Mouse (Mus musculus) embryonic facial prominence, embryonic 15.5 days (tissue): ENCODE data around the gene Il1rapl1. TPM values are rescaled to one million over a fixed set of nuclear protein-coding genes. Genes with fewer than 3 reads are reported as not detected.
A peak's percentile ranks its signal among the peaks of the same experiment; 100 is the strongest.

ENCODE experiments used
- ATAC-seq: fragments of 200-750 bp; cut with Nextera tagmentation; 2 replicates; pipeline ENCODE4 v1.8.0; 2017; ENCODE audit warnings: low read depth, moderate TSS enrichment; ENCODE audit not compliant: insufficient number of reproducible peaks, low FRiP score, low TSS enrichment
- H3K27ac ChIP-seq: fragments of 300-500 bp; sonication (generic); replicated peaks from 2 replicates; pipeline ENCODE4 v1.5.1; 2015; ENCODE audit warnings: mild to moderate bottlenecking, inconsistent platforms
- H3K27me3 ChIP-seq: fragments of 300-500 bp; sonication (generic); 2 replicates; pipeline ENCODE4 v1.6.1; 2015; ENCODE audit warnings: inconsistent platforms
- H3K36me3 ChIP-seq: fragments of 300-500 bp; sonication (generic); 2 replicates; pipeline ENCODE4 v1.6.1; 2015; ENCODE audit warnings: mild to moderate bottlenecking, inconsistent platforms
- H3K4me1 ChIP-seq: fragments of 300-500 bp; sonication (generic); 2 replicates; pipeline ENCODE4 v1.6.1; 2015; ENCODE audit warnings: inconsistent platforms
- H3K4me2 ChIP-seq: fragments of 300-500 bp; sonication (generic); replicated peaks from 2 replicates; pipeline ENCODE4 v1.6.1; 2015; ENCODE audit warnings: mild to moderate bottlenecking, inconsistent platforms
- H3K4me3 ChIP-seq: fragments of 300-500 bp; sonication (generic); replicated peaks from 2 replicates; pipeline ENCODE4 v1.5.1; 2015; ENCODE audit warnings: mild to moderate bottlenecking, inconsistent platforms
- H3K9ac ChIP-seq: fragments of 300-500 bp; sonication (generic); 2 replicates; pipeline ENCODE4 v1.6.1; 2015; ENCODE audit warnings: inconsistent platforms
- H3K9me3 ChIP-seq: fragments of 300-500 bp; sonication (generic); replicated peaks from 2 replicates; pipeline ENCODE4 v1.6.1; 2016; ENCODE audit warnings: inconsistent platforms
- WGBS: fragments of 180-500 bp; shearing (Covaris S2); methylation state at CpG from one replicate; pipeline ENCODE4 v1.1.7; 2015; 5-methylcytosine and 5-hydroxymethylcytosine counted together
- polyA plus RNA-seq: library from polyadenylated mRNA; unstranded; fragments of >200 nt; fragmentation: Nextera tagmentation; extraction: Ambion mirVana; gene quantifications from 2 replicates; pipeline ENCODE4 v1.2.1, GENCODE M21; 2015

The Il1rapl1 gene
- 0.34 and 0.68 TPM in 2 replicates for polyA plus RNA-seq

GRCm38 (mm10) chrX:88115609-88116073 is at the start of gene Il1rapl1:
Il1rapl1 (minus strand) TSS chrX:88115645.
- Histone ChIP-seq H3K36me3 (no peaks in the 10 kb centered on the region), H3K9me3 (no peaks in the 10 kb centered on the region), H3K4me1 (no peaks in the 10 kb centered on the region), H3K27me3 (no peaks in the 10 kb centered on the region), H3K9ac (no peak within 1 kb of the TSS), H3K4me3 (peak within 1 kb of the TSS; percentile 44), H3K4me2 (peak within 1 kb of the TSS; percentile 44), H3K27ac (no peak within 1 kb of the TSS)
- ATAC-seq = no peak
- WGBS = 17% methylated on average over 12 of the region's 12 CpGs

- WGBS = 34% methylated on average over 2 of the region's 2 CpGs
- Histone ChIP-seq H3K27ac (no peak overlapping the region), H3K4me3 (no peak overlapping the region), H3K4me1 (no peaks in the 10 kb centered on the region), H3K9me3 (no peaks in the 10 kb centered on the region), H3K27me3 (no peaks in the 10 kb centered on the region), H3K36me3 (no peaks in the 10 kb centered on the region), H3K9ac (no peak overlapping the region), H3K4me2 (no peak overlapping the region)
- ATAC-seq = no peak
Measured at GRCm38 (mm10) chrX:88158037-88158436, 42.6 kb upstream of the Il1rapl1 start.

- H3K4me2 ChIP-seq = no peak overlapping the region
- no peaks in the 10 kb centered on the region for H3K36me3 ChIP-seq
- H3K27me3 ChIP-seq = no peaks in the 10 kb centered on the region
- no peaks in the 10 kb centered on the region for H3K4me1 ChIP-seq
- no peak overlapping the region for H3K4me3 ChIP-seq
- WGBS = 38% methylated on average over 3 of the region's 3 CpGs
- no peak for ATAC-seq
- H3K27ac ChIP-seq = no peak overlapping the region
- no peaks in the 10 kb centered on the region for H3K9me3 ChIP-seq
- H3K9ac ChIP-seq = no peak overlapping the region
Measured at GRCm38 (mm10) chrX:88125612-88126011, 10.2 kb upstream of the Il1rapl1 start.

DNA sequence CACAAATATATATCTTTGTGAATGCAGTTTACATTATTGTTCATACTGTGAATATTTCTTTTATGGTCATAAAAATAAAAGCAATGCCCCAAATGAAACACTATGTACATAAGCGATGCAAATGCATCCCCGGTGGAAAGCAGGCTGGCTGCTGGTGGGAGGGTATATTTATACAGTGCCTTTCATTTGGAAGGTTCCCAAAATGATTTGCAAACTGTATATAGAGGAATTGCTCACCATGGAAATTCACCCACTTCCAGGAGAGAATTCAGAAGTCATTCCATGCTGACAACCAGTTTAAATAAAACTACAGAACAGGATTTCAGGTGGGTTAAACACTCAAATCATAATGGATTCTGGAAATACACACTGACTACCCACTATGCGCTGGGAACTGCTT is 4.6 kb upstream of the Il1rapl1 start:
- no peak overlapping the region for H3K9ac ChIP-seq
- H3K27ac ChIP-seq = no peak overlapping the region
- H3K36me3 ChIP-seq = no peaks in the 10 kb centered on the region
- no peaks in the 10 kb centered on the region for H3K4me1 ChIP-seq
- no peak for ATAC-seq
- no peak overlapping the region for H3K4me2 ChIP-seq
- H3K4me3 ChIP-seq = no peak overlapping the region
- WGBS = 64% methylated on average over 3 of the region's 3 CpGs
- H3K9me3 ChIP-seq = no peaks in the 10 kb centered on the region
- no peaks in the 10 kb centered on the region for H3K27me3 ChIP-seq

DNA sequence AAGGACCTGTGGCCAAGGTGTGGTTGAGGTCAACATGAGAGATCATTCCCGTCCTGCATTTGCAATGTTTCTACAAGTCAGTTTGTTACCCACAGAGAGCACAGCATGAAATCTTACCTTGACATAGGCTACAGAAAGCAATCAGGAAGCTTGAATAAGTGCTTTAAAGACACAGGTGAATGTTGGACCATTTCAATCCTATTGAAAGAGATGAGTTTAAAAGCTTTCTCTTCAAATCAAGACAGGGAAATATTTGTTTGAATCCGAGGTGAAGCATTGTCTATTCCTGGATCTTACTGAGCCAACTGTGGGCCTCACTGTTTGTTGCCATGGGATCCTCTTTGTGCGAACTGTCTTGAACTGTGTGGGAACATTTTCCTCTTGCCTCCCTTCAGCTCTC is 2.4 kb upstream of the Il1rapl1 start:
- Histone ChIP-seq H3K4me3 (no peak overlapping the region), H3K9me3 (no peaks in the 10 kb centered on the region), H3K27ac (no peak overlapping the region), H3K9ac (no peak overlapping the region), H3K36me3 (no peaks in the 10 kb centered on the region), H3K4me1 (no peaks in the 10 kb centered on the region), H3K4me2 (no peak overlapping the region), H3K27me3 (no peaks in the 10 kb centered on the region)
- no peak for ATAC-seq
- 54% methylated on average over 3 of the region's 3 CpGs for WGBS

DNA sequence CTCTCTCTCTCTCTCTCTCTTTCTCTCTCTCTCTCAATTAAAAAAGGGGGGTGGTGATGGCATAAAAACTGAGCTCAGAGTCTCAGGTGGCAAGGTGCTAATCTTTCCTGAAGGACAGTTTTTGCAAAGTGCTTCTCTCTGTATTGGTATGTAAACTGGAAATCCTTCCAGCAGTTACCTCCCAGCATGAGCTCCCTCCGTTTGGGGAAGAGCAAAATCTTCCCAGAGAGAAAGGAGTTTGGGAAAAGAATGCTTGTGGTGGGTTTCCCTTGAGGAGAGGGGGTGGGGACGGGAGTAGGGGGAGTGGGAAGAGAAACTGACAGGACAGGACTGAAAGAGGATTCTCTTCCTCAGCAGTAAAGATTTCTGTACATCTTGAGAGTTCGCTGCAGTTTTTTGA is 881 bp upstream of the Il1rapl1 start:
- Histone ChIP-seq H3K36me3 (no peaks in the 10 kb centered on the region), H3K9ac (no peak overlapping the region), H3K27me3 (no peaks in the 10 kb centered on the region), H3K4me1 (no peaks in the 10 kb centered on the region), H3K4me2 (peak overlapping the region; percentile 44), H3K4me3 (peak overlapping the region; percentile 44), H3K27ac (no peak overlapping the region), H3K9me3 (no peaks in the 10 kb centered on the region)
- ATAC-seq = no peak
- WGBS = 10% methylated on average over 3 of the region's 3 CpGs

DNA sequence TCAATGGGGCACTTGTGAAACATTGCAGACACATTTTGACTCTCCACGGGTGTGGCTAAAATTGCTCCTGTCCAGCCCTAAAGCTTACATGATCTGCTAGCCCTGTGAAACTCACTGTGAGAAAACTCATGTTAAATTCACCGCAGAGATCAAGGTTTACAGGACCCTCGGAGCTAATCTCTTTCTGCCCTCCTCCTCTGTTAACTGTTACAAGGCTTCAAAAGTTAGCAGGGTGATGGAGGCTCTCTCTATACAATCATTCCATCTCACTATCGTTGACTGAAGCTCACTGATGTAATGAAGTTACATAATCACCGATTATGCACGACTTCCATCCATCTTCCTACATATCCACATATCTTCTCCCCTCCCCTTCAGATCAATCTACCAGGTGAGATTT is 1.9 kb downstream of the Il1rapl1 start:
- no peak for ATAC-seq
- H3K4me3 ChIP-seq = no peak overlapping the region
- no peaks in the 10 kb centered on the region for H3K9me3 ChIP-seq
- no peak overlapping the region for H3K9ac ChIP-seq
- WGBS = 61% methylated on average over 6 of the region's 6 CpGs
- H3K4me2 ChIP-seq = no peak overlapping the region
- no peaks in the 10 kb centered on the region for H3K36me3 ChIP-seq
- no peak overlapping the region for H3K27ac ChIP-seq
- no peaks in the 10 kb centered on the region for H3K4me1 ChIP-seq
- no peaks in the 10 kb centered on the region for H3K27me3 ChIP-seq

GRCm38 (mm10) chrX:88112254-88112653 is 3.2 kb downstream of the Il1rapl1 start:
- no peaks in the 10 kb centered on the region for H3K9me3 ChIP-seq
- no peak overlapping the region for H3K27ac ChIP-seq
- 23% methylated on average over 2 of the region's 2 CpGs for WGBS
- no peak overlapping the region for H3K9ac ChIP-seq
- H3K4me1 ChIP-seq = no peaks in the 10 kb centered on the region
- no peak overlapping the region for H3K4me2 ChIP-seq
- no peak for ATAC-seq
- H3K36me3 ChIP-seq = no peaks in the 10 kb centered on the region
- no peak overlapping the region for H3K4me3 ChIP-seq
- H3K27me3 ChIP-seq = no peaks in the 10 kb centered on the region

DNA sequence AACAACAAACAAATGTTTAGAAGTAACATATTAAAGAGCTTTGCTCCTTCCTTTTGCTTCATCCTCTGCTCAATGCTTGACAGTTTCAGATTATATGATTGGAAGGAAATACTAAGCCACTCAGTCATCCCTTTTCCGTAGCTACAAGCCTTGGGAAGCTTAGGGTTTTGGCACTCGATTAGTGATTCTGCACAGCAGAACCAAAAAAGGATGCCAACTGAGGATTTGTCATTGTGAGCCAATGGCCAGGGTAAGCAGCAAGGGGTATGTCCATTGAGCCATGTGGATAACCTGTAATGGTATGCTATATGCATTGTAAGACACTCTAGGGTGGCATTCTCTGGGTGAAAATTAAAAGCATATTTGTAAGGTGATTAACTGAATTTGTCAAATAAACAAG is 5.7 kb downstream of the Il1rapl1 start:
- Histone ChIP-seq H3K4me3 (no peak overlapping the region), H3K36me3 (no peaks in the 10 kb centered on the region), H3K4me1 (no peaks in the 10 kb centered on the region), H3K27me3 (no peaks in the 10 kb centered on the region), H3K9me3 (no peaks in the 10 kb centered on the region), H3K9ac (no peak overlapping the region), H3K4me2 (no peak overlapping the region), H3K27ac (no peak overlapping the region)
- 76% methylated on average over 2 of the region's 2 CpGs for WGBS
- no peak for ATAC-seq

DNA sequence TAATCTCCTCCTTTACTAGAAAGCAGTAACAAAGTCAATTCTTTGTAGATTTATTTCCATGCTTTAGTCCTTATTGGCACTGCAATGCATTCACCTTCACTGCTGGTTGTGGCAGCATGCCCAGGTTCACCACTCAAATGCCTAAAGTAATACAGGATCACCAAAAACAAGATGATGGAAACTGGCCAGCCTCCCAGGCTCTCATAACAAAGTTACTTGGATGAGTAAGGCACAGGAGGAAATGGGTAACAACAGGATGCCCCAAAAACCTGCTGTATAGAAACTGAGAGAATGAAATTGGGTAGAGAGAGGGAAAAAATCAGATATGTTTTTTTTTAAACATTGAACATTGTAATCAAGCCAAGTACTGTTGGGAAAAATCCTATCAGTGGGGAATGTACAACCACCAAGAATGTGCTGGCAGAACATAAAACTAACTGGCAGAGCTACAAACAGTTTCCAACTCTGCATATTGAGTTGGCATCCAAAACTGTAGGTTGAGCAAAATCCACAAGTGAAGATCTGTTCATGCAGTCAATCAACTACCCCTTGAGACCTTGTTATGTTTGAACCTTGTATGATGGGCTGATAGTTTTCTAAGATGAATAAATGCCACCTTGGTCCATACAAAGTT is 21.4 kb downstream of the Il1rapl1 start:
- H3K4me3 ChIP-seq = no peak overlapping the region
- H3K27me3 ChIP-seq = no peaks in the 10 kb centered on the region
- no peaks in the 10 kb centered on the region for H3K4me1 ChIP-seq
- no peak overlapping the region for H3K4me2 ChIP-seq
- ATAC-seq = no peak
- H3K27ac ChIP-seq = no peak overlapping the region
- no peaks in the 10 kb centered on the region for H3K36me3 ChIP-seq
- H3K9me3 ChIP-seq = no peaks in the 10 kb centered on the region
- H3K9ac ChIP-seq = no peak overlapping the region

DNA sequence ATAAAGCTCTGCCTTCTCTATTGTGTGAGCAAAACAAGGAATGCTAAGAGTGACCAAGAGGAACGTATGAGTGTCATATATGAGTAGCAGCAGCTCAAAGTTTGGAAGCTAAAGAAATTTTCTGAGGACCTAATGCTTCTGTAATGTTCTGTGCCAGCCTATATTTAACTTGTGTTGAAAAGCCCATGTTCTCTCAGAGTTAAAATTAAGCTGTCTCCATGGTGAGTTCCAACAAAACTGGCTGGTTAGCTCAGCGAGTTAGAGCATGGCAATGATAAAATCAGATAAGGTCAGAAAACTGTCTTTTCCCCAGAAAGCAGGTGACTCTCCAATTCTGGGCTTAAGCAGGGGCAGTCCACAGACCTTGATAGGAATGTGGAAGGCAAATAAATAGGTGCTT is 25.6 kb downstream of the Il1rapl1 start:
- H3K27me3 ChIP-seq = no peaks in the 10 kb centered on the region
- H3K4me3 ChIP-seq = no peak overlapping the region
- H3K27ac ChIP-seq = no peak overlapping the region
- no peaks in the 10 kb centered on the region for H3K36me3 ChIP-seq
- WGBS = 65% methylated on average over 2 of the region's 2 CpGs
- H3K9me3 ChIP-seq = no peaks in the 10 kb centered on the region
- no peak overlapping the region for H3K4me2 ChIP-seq
- H3K9ac ChIP-seq = no peak overlapping the region
- H3K4me1 ChIP-seq = no peaks in the 10 kb centered on the region
- ATAC-seq = no peak

GRCm38 (mm10) chrX:88072741-88073419 is 42.6 kb downstream of the Il1rapl1 start:
- H3K27me3 ChIP-seq = no peaks in the 10 kb centered on the region
- H3K9me3 ChIP-seq = no peaks in the 10 kb centered on the region
- H3K9ac ChIP-seq = no peak overlapping the region
- H3K4me2 ChIP-seq = no peak overlapping the region
- H3K36me3 ChIP-seq = no peaks in the 10 kb centered on the region
- no peak overlapping the region for H3K27ac ChIP-seq
- H3K4me3 ChIP-seq = no peak overlapping the region
- no peaks in the 10 kb centered on the region for H3K4me1 ChIP-seq
- 46% methylated on average over 7 of the region's 7 CpGs for WGBS
- ATAC-seq = no peak
